Mouse (Mus musculus) lung, embryonic 14.5 days (tissue): ENCODE measurements around the gene Tpk1. TPM values are rescaled to one million over a fixed set of nuclear protein-coding genes. Genes with fewer than 3 reads are reported as not detected.
A peak's percentile ranks its signal among the peaks of the same experiment; 100 is the strongest.

Source experiments
- ATAC-seq: fragments of 200-750 bp; cut with Nextera tagmentation; 2 replicates; pipeline ENCODE4 v1.8.0; 2017; ENCODE audit warnings: mild to moderate bottlenecking, moderate TSS enrichment, moderate library complexity; ENCODE audit not compliant: insufficient read depth
- DNase-seq: peaks from one replicate; pipeline ENCODE4 v3.0.0-alpha.2; 2015
- H3K27ac ChIP-seq: fragments of 300-500 bp; sonication (generic); 2 replicates; pipeline ENCODE4 v1.5.1; 2014; ENCODE audit warnings: low read depth, mild to moderate bottlenecking, moderate library complexity
- H3K27me3 ChIP-seq: fragments of 300-500 bp; sonication (generic); 2 replicates; pipeline ENCODE4 v1.6.1; 2014; ENCODE audit warnings: low read length, control low read depth; ENCODE audit not compliant: insufficient read depth
- H3K36me3 ChIP-seq: fragments of 300-500 bp; sonication (generic); 2 replicates; pipeline ENCODE4 v1.6.1; 2014; ENCODE audit warnings: control low read depth; ENCODE audit not compliant: insufficient read depth
- H3K4me1 ChIP-seq: fragments of 300-500 bp; sonication (generic); 2 replicates; pipeline ENCODE4 v1.6.1; 2014; ENCODE audit warnings: antibody characterized with exemption, control low read depth; ENCODE audit not compliant: insufficient read depth
- H3K4me2 ChIP-seq: fragments of 300-500 bp; sonication (generic); 2 replicates; pipeline ENCODE4 v1.6.1; 2014; ENCODE audit warnings: mild to moderate bottlenecking
- H3K4me3 ChIP-seq: fragments of 300-500 bp; sonication (generic); 2 replicates; pipeline ENCODE4 v1.5.1; 2014; ENCODE audit warnings: low read depth, low read length
- H3K9ac ChIP-seq: fragments of 300-500 bp; sonication (generic); 2 replicates; pipeline ENCODE4 v1.6.1; 2014
- H3K9me3 ChIP-seq: fragments of 300-500 bp; sonication (generic); 2 replicates; pipeline ENCODE4 v1.6.1; 2016; ENCODE audit warnings: low read depth, low read length, control low read depth
- CTCF ChIP-seq: IDR thresholded peaks from 2 replicates; pipeline ENCODE4 v1.5.1; 2016; ENCODE audit warnings: antibody characterized with exemption, low read depth
- WGBS: fragments of 180-500 bp; shearing (Covaris S2); extraction: QIAGEN DNeasy Blood & Tissue Kit; methylation state at CpG from one replicate; pipeline ENCODE4 v1.1.7; 2014; 5-methylcytosine and 5-hydroxymethylcytosine counted together
- polyA plus RNA-seq: library from polyadenylated mRNA; unstranded; fragments of >200 nt; fragmentation: Nextera tagmentation; extraction: Ambion mirVana; gene quantifications from 2 replicates; pipeline ENCODE4 v1.2.1, GENCODE M21; 2014

Gene Tpk1
- polyA plus RNA-seq, 1 experiment from 2014 or later, result 12.4 TPM

- Histone ChIP-seq H3K4me3 (no peak overlapping the region), H3K4me1 (no peaks in the 10 kb centered on the region), H3K4me2 (no peak overlapping the region), H3K36me3 (no peaks in the 10 kb centered on the region), H3K9me3 (no peaks in the 10 kb centered on the region), H3K9ac (no peak overlapping the region), H3K27ac (no peak overlapping the region), H3K27me3 (no peaks in the 10 kb centered on the region)
- DNase-seq (no peak), ATAC-seq (no peak)
- 80% methylated on average over 10 of the region's 10 CpGs for WGBS
- TF ChIP-seq CTCF, result no peak
Measured at GRCm38 (mm10) chr6:43468821-43469594, 197.1 kb downstream of the Tpk1 start.

- Histone ChIP-seq H3K27ac (no peak overlapping the region), H3K9me3 (no peaks in the 10 kb centered on the region), H3K4me2 (no peak overlapping the region), H3K36me3 (no peaks in the 10 kb centered on the region), H3K4me1 (no peaks in the 10 kb centered on the region), H3K27me3 (no peaks in the 10 kb centered on the region), H3K4me3 (no peak overlapping the region), H3K9ac (no peak overlapping the region)
- DNase-seq, result peak; percentile 44
- TF ChIP-seq CTCF, result no peak
- ATAC-seq, result peak; percentile 58; the same call in 1 of the 2 replicates
- WGBS, result 48% methylated on average over 2 of the region's 2 CpGs
Measured at GRCm38 (mm10) chr6:43462849-43463369, 203.2 kb downstream of the Tpk1 start.

- Histone ChIP-seq H3K9me3 (no peaks in the 10 kb centered on the region), H3K27ac (no peak overlapping the region), H3K4me1 (no peaks in the 10 kb centered on the region), H3K36me3 (no peaks in the 10 kb centered on the region), H3K9ac (no peak overlapping the region), H3K4me2 (no peak overlapping the region), H3K27me3 (no peaks in the 10 kb centered on the region), H3K4me3 (no peak overlapping the region)
- no peak for DNase-seq
- no peak for TF ChIP-seq CTCF
- 49% methylated on average over 2 of the region's 2 CpGs for WGBS
- ATAC-seq, result no peak
Measured at GRCm38 (mm10) chr6:43462189-43462848, 203.8 kb downstream of the Tpk1 start.

GRCm38 (mm10) chr6:43459082-43459481 lies 207.0 kb downstream of the Tpk1 start:
- DNase-seq, result no peak
- TF ChIP-seq CTCF, result no peak
- no peak overlapping the region for H3K4me2 ChIP-seq

GRCm38 (mm10) chr6:43457989-43458388 lies 208.1 kb downstream of the Tpk1 start:
- no peak overlapping the region for H3K4me2 ChIP-seq
- H3K4me3 ChIP-seq, result no peak overlapping the region
- H3K27ac ChIP-seq, result no peak overlapping the region
- no peaks in the 10 kb centered on the region for H3K36me3 ChIP-seq
- no peaks in the 10 kb centered on the region for H3K27me3 ChIP-seq
- DNase-seq, result no peak
- H3K9ac ChIP-seq, result no peak overlapping the region
- 68% methylated on average over 2 of the region's 2 CpGs for WGBS
- no peaks in the 10 kb centered on the region for H3K9me3 ChIP-seq
- no peak for TF ChIP-seq CTCF
- H3K4me1 ChIP-seq, result no peaks in the 10 kb centered on the region
- ATAC-seq, result no peak

More at GRCm38 (mm10) chr6:43459082-43459481, 207.0 kb downstream of the Tpk1 start:
- no peaks in the 10 kb centered on the region for H3K36me3 ChIP-seq
- no peaks in the 10 kb centered on the region for H3K4me1 ChIP-seq
- no peak for ATAC-seq
- no peak overlapping the region for H3K4me3 ChIP-seq
- WGBS, result 66% methylated on average over 2 of the region's 2 CpGs
- H3K27me3 ChIP-seq, result no peaks in the 10 kb centered on the region
- no peak overlapping the region for H3K27ac ChIP-seq
- H3K9me3 ChIP-seq, result no peaks in the 10 kb centered on the region
- H3K9ac ChIP-seq, result no peak overlapping the region

GRCm38 (mm10) chr6:43449498-43449897 lies 216.6 kb downstream of the Tpk1 start:
- TF ChIP-seq CTCF, result no peak
- no peaks in the 10 kb centered on the region for H3K9me3 ChIP-seq
- whole genome bisulfite sequencing, result 69% methylated on average over 2 of the region's 2 CpGs
- no peaks in the 10 kb centered on the region for H3K36me3 ChIP-seq
- H3K4me2 ChIP-seq, result no peak overlapping the region
- no peak overlapping the region for H3K27ac ChIP-seq
- no peak for DNase-seq
- no peaks in the 10 kb centered on the region for H3K4me1 ChIP-seq
- H3K27me3 ChIP-seq, result no peaks in the 10 kb centered on the region
- no peak overlapping the region for H3K9ac ChIP-seq
- ATAC-seq, result no peak
- no peak overlapping the region for H3K4me3 ChIP-seq

GRCm38 (mm10) chr6:43445856-43446255 lies 220.2 kb downstream of the Tpk1 start:
- no peak overlapping the region for H3K27ac ChIP-seq
- no peaks in the 10 kb centered on the region for H3K27me3 ChIP-seq
- no peak overlapping the region for H3K4me2 ChIP-seq
- ATAC-seq, result no peak
- H3K9me3 ChIP-seq, result no peaks in the 10 kb centered on the region
- no peak for DNase-seq
- H3K9ac ChIP-seq, result no peak overlapping the region
- no peak overlapping the region for H3K4me3 ChIP-seq
- no peaks in the 10 kb centered on the region for H3K4me1 ChIP-seq
- no peak for TF ChIP-seq CTCF
- WGBS, result 90% methylated on average over 2 of the region's 2 CpGs
- no peaks in the 10 kb centered on the region for H3K36me3 ChIP-seq
